Comparison of ENCODE assay signal across 9 mouse cellular contexts in the genomic region with DNA sequence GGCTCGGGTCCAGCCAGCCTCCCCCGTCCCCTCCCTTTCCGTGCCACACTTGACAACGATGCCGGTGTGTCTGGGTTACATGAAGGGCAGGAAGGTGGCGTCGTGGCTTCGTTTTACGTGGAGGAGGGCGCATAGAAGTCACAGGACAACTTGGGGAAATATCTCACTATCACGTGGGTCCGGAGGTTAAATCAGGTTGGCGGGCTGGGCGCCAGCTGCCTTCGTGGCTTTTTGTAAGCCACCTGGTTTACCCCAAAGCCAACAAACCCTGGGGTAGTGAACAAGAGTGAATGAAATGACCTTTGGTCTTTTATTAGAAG. TPM values are rescaled to one million over a fixed set of nuclear protein-coding genes. Genes with fewer than 3 reads are reported as not detected.
A peak's percentile ranks its signal among the peaks of the same experiment; 100 is the strongest.
DNase-seq lines count a peak whose midpoint lies in the region; ATAC-seq and TF ChIP-seq lines count a peak whose summit lies in the region.
"Had no signal": no experiment of that assay in that cellular context is flagged by ENCODE, and none has a peak within 500 bp of the region (broad histone marks: within the 10 kb centered on the region; RNA-seq: fewer than 3 reads in every experiment).

No protein-coding gene starts in this region.

- TF ChIP-seq RAD21 in MEL (IDR thresholded peaks at IDR 0.05; ENCODE audit: low read depth, low read length): no peak

- TF ChIP-seq EP300 in MEL (IDR thresholded peaks at IDR 0.05; ENCODE audit: low read depth in 1 of 2, low read length in 2 of 2): no peak

- peak overlapping the region; percentile 55 to 73 for H3K4me3 ChIP-seq in MEL (ENCODE audit: control insufficient read depth in 1 of 2, insufficient read depth in 1 of 2, low read depth in 2 of 2, low read length in 2 of 2)
- H3K4me3 ChIP-seq in lung, embryonic 14.5 days (ENCODE audit: low read depth, low read length): peak overlapping the region; percentile 79

- no peak; a peak in 2 of 4 replicates for TF ChIP-seq POLR2A in MEL (IDR thresholded peaks at IDR 0.05; ENCODE audit: control insufficient read depth in 1 of 2, insufficient read depth in 1 of 2, low read depth in 1 of 2, low read length in 2 of 2, poor library complexity in 1 of 2)

- H3K9me3 ChIP-seq in MEL (replicated peaks; ENCODE audit: insufficient read depth, low read length): no peaks in the 10 kb centered on the region
- no peaks in the 10 kb centered on the region for H3K9me3 ChIP-seq in lung, embryonic 14.5 days (ENCODE audit: low read depth, low read length)

- H3K79me2 ChIP-seq in MEL (ENCODE audit: control insufficient read depth, insufficient read depth, low read length, poor library complexity): peaks cover 3% of the 10 kb centered on the region; the same call in 1 of the 2 replicates

- H3K4me2 ChIP-seq in lung, embryonic 14.5 days: peak overlapping the region; percentile 99

- H3K36me3 ChIP-seq in MEL (ENCODE audit: control insufficient read depth in 1 of 2, insufficient read depth in 2 of 2, low read length in 2 of 2): peaks cover 0 to 21% of the 10 kb centered on the region in 2 experiments; a peak in 2 of 4 replicates
- H3K36me3 ChIP-seq in lung, embryonic 14.5 days (ENCODE audit: insufficient read depth): peaks cover 25% of the 10 kb centered on the region; the same call in 1 of the 2 replicates

- no peak for ATAC-seq in lung, embryonic 14.5 days (ENCODE audit: insufficient read depth)
- ATAC-seq in erythroid progenitor cell, adult 5-6 weeks (replicated peaks; ENCODE audit: low FRiP score, poor library complexity, severe bottlenecking): no peak

- H3K27ac ChIP-seq in MEL (ENCODE audit: control insufficient read depth, low read depth, low read length): peak overlapping the region; percentile 58
- peak overlapping the region; percentile 63 for H3K27ac ChIP-seq in lung, embryonic 14.5 days (ENCODE audit: low read depth)

- H3K4me1 ChIP-seq in MEL (ENCODE audit: control insufficient read depth in 1 of 2, insufficient read depth in 2 of 2, low read length in 2 of 2): peaks cover 8 to 32% of the 10 kb centered on the region in 2 experiments
- H3K4me1 ChIP-seq in lung, embryonic 14.5 days (ENCODE audit: insufficient read depth): no peaks in the 10 kb centered on the region

- WGBS in lung, embryonic 14.5 days: 2% methylated on average over 15 of the region's 15 CpGs

- H3K9ac ChIP-seq in MEL (ENCODE audit: control insufficient read depth, low read depth, low read length, poor library complexity, severe bottlenecking): peak overlapping the region; percentile 84
- H3K9ac ChIP-seq in lung, embryonic 14.5 days: peak overlapping the region; percentile 62

- no peak for TF ChIP-seq CTCF in MEL (IDR thresholded peaks at IDR 0.05 in 2 of 3, conservative IDR thresholded peaks at IDR 0.05 in 1 of 3; ENCODE audit: control insufficient read depth in 1 of 3, insufficient read depth in 1 of 3, low read depth in 2 of 3, low read length in 3 of 3, poor library complexity in 1 of 3, severe bottlenecking in 1 of 3)
- TF ChIP-seq CTCF in lung, embryonic 14.5 days (IDR thresholded peaks at IDR 0.05; ENCODE audit: low read depth): no peak

- H3K27me3 ChIP-seq in MEL (ENCODE audit: control insufficient read depth in 1 of 2, insufficient read depth in 2 of 2, low read length in 2 of 2): no peaks in the 10 kb centered on the region
- no peaks in the 10 kb centered on the region for H3K27me3 ChIP-seq in lung, embryonic 14.5 days (ENCODE audit: insufficient read depth, low read length)

- DNase-seq in B cell, adult 2 months: peak; percentile 74 to 78
- peak; percentile 86 for DNase-seq in MEL (ENCODE audit: low read depth, low spot score)
- peak; percentile 45 for DNase-seq in embryo, embryonic 10 days (ENCODE audit: low spot score)
- DNase-seq in heart, adult 18-20 months: peak; percentile 71 to 80
- peak; percentile 68 for DNase-seq in kidney, adult 18-20 months
- DNase-seq in lung, embryonic 14.5 days: peak; percentile 61
- DNase-seq in ovary, postnatal 36 days (ENCODE audit: low spot score): peak; percentile 65

TF ChIP-seq in MEL, 35 proteins besides CTCF, POLR2A, EP300 and RAD21:
- TF ChIP-seq CHD2 (IDR thresholded peaks at IDR 0.05; ENCODE audit: low read length) (no peak), USF2 (IDR thresholded peaks at IDR 0.05; ENCODE audit: borderline replicate concordance in 1 of 2, insufficient read depth in 1 of 2, low read depth in 1 of 2, low read length in 2 of 2) (peak in 1 of 2 experiments; percentile 55; a peak in 1 of 4 replicates), ETS1 (IDR thresholded peaks at IDR 0.05; ENCODE audit: low read depth, low read length) (peak; percentile 14; the same call in 1 of the 2 replicates), USF1 (IDR thresholded peaks at IDR 0.05; ENCODE audit: low read depth, low read length) (peak; percentile 89), TCF12 (IDR thresholded peaks at IDR 0.05; ENCODE audit: low read depth, low read length) (no peak), MAFK (IDR thresholded peaks at IDR 0.05; ENCODE audit: borderline replicate concordance, low read depth, low read length) (no peak), TBP (IDR thresholded peaks at IDR 0.05; ENCODE audit: low read depth, low read length) (no peak), HCFC1 (IDR thresholded peaks at IDR 0.05; ENCODE audit: low read depth, low read length) (no peak), E2F4 (IDR thresholded peaks at IDR 0.05; ENCODE audit: borderline replicate concordance, low read depth, low read length) (no peak)

RNA-seq across cellular contexts. Expression of a gene that starts 1.3 kb away (rescaled TPM):
- 19.6 and 22.1 TPM in 2 replicates for total RNA-seq in MEL (2012; rRNA removed)
- polyA plus RNA-seq in MEL (2012; ENCODE audit: insufficient read depth in 1 of 2, insufficient read length in 2 of 2, low read depth in 1 of 2, low replicate concordance in 2 of 2, missing spikeins in 1 of 2): 10 to 100 TPM in 1 of 2 experiments, not detected in 1; 62.2 TPM
- 10 to 100 TPM; 24.8 to 26.0 TPM for total RNA-seq in heart, adult 18-20 months (2021)
- 44.0 and 44.2 TPM in 2 replicates for polyA plus RNA-seq in lung, embryonic 14.5 days (2014; fragmentation: Nextera tagmentation; extraction: Ambion mirVana)
- total RNA-seq in erythroid progenitor cell, adult 5-6 weeks (2015; ENCODE audit: low replicate concordance): 1.1 and 3.4 TPM in 2 replicates
- 1.7 and 5.5 TPM in 2 replicates for total RNA-seq in erythroid progenitor cell, adult 5-6 weeks (2017; ENCODE audit: low replicate concordance)

RNA-seq across cellular contexts. Expression of a gene that starts 3.5 kb away (rescaled TPM):
- 15.2 and 15.7 TPM in 2 replicates for total RNA-seq in MEL (2012; rRNA removed)
- 10 to 100 TPM in 1 of 2 experiments, not detected in 1; 22.6 TPM for polyA plus RNA-seq in MEL (2012; ENCODE audit: insufficient read depth in 1 of 2, insufficient read length in 2 of 2, low read depth in 1 of 2, low replicate concordance in 2 of 2, missing spikeins in 1 of 2)
- 1 to 10 TPM; 1.3 to 1.5 TPM for total RNA-seq in heart, adult 18-20 months (2021)
- 8.9 and 11.3 TPM in 2 replicates for polyA plus RNA-seq in lung, embryonic 14.5 days (2014; fragmentation: Nextera tagmentation; extraction: Ambion mirVana)
- 1.7 and 7.9 TPM in 2 replicates for total RNA-seq in erythroid progenitor cell, adult 5-6 weeks (2015; ENCODE audit: low replicate concordance)
- total RNA-seq in erythroid progenitor cell, adult 5-6 weeks (2017; ENCODE audit: low replicate concordance): not detected in 2 replicates

RNA-seq across cellular contexts. Expression of a gene that starts 14.9 kb away (rescaled TPM):
- 1.9 and 2.0 TPM in 2 replicates for total RNA-seq in MEL (2012; rRNA removed)
- polyA plus RNA-seq in MEL (2012; ENCODE audit: insufficient read depth in 1 of 2, insufficient read length in 2 of 2, low read depth in 1 of 2, low replicate concordance in 2 of 2, missing spikeins in 1 of 2): 1 to 10 TPM in 1 of 2 experiments, not detected in 1; 5.3 TPM
- total RNA-seq in heart, adult 18-20 months (2021): 100 to 1,000 TPM; 238 to 247 TPM
- polyA plus RNA-seq in lung, embryonic 14.5 days (2014; fragmentation: Nextera tagmentation; extraction: Ambion mirVana): 1.7 and 2.3 TPM in 2 replicates
- total RNA-seq in erythroid progenitor cell, adult 5-6 weeks (2015; ENCODE audit: low replicate concordance): 1.3 TPM in 1 of 2 replicates, not detected in the other
- total RNA-seq in erythroid progenitor cell, adult 5-6 weeks (2017; ENCODE audit: low replicate concordance): not detected in 2 replicates

RNA-seq across cellular contexts. Expression of a gene that starts 40.1 kb away (rescaled TPM):
- not detected in 2 replicates for total RNA-seq in MEL (2012; rRNA removed)
- not detected for polyA plus RNA-seq in MEL (2012; ENCODE audit: insufficient read depth in 1 of 2, insufficient read length in 2 of 2, low read depth in 1 of 2, low replicate concordance in 2 of 2, missing spikeins in 1 of 2)
- total RNA-seq in heart, adult 18-20 months (2021): not detected
- polyA plus RNA-seq in lung, embryonic 14.5 days (2014; fragmentation: Nextera tagmentation; extraction: Ambion mirVana): 0.11 and 0.22 TPM in 2 replicates
- total RNA-seq in erythroid progenitor cell, adult 5-6 weeks (2015; ENCODE audit: low replicate concordance): not detected in 2 replicates
- total RNA-seq in erythroid progenitor cell, adult 5-6 weeks (2017; ENCODE audit: low replicate concordance): 0.13 TPM in 1 of 2 replicates, not detected in the other
- total RNA-seq: gastrocnemius, postnatal 36 days had no signal

Comparison
In these comparisons a context has a peak if more than half of its experiments do, and no peak if none do; other contexts are left out.
1. RNA of a gene that starts 14.9 kb away (total RNA-seq): 238 to 247 TPM in heart, adult 18-20 months; 1.9 to 2.0 TPM in MEL and 1.3 TPM in erythroid progenitor cell, adult 5-6 weeks; every median in the first group is over 10 times any median in the second.
2. Peak in every context shown above with its lines, with median percentiles within 50 percentile points of each other: DNase-seq.